Mouse (Mus musculus): ENCODE data around the gene Arnt.

DNA sequence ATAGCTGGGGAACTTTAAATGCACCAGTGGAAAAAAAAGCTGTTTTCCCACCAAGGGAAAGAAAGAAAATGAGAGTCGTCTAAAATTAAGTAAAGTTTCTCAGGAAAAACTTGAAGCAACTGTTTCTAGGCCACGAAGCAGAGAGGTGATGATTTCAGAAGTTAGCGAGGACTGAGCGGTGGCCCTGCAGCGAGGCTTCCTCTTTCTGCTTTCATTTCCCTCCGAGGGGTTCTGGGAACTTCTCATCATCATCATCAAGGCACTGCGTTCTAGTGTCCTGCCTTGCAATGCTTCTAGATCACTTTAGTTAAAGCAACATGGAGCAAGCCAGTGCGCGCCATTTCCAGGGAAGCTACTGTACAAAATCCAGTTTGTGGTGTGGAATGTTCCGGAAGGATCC, 87.0 kb downstream of the Arnt start:
- TF ChIP-seq CTCF (conservative IDR thresholded peaks at IDR 0.05; ENCODE audit: low read length) (no peak), NANOG (IDR thresholded peaks at IDR 0.05; ENCODE audit: borderline replicate concordance, low read length) (no peak)

All from E14TG2a.4 (cell line).